Mouse (Mus musculus): Measurements from ENCODE around the gene Stub1. TPM values are rescaled to one million over a fixed set of nuclear protein-coding genes. Genes with fewer than 3 reads are reported as not detected.

Gene Stub1
- total and polyA plus RNA-seq, 3 experiments: 74.0 to 99.7 TPM; not detected in 1

DNA sequence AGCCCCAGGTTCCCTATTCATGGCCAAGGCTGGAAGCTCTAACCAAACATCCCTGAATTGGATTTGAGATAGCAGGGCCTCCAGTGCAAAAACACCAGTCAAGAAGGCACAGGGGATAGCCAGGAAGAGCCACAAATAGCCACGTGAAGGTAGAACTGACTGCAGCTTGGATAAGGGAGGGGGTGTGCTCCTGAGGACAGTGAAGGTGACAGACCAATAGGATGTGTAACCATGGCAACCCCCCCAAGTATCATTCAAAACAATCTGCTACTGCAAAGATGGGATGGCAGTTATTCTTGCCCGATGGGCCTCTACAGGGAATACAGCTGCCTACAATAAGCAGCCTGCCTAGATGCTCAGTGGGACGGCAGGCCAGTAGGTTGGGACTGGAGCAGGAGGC, 4.3 kb upstream of the Stub1 start:
- H3K79me2 ChIP-seq (ENCODE audit: control insufficient read depth, insufficient read depth, low read length, poor library complexity): peaks cover 20% of the 10 kb centered on the region
- H3K9me3 ChIP-seq (replicated peaks; ENCODE audit: insufficient read depth, low read length): no peaks in the 10 kb centered on the region
- H3K27me3 ChIP-seq (ENCODE audit: control insufficient read depth in 1 of 2, insufficient read depth in 2 of 2, low read length in 2 of 2): no peaks in the 10 kb centered on the region
- no peak overlapping the region for H3K9ac ChIP-seq (ENCODE audit: control insufficient read depth, low read depth, low read length, poor library complexity, severe bottlenecking)
- H3K4me3 ChIP-seq (ENCODE audit: control insufficient read depth in 1 of 2, insufficient read depth in 1 of 2, low read depth in 2 of 2, low read length in 2 of 2): no peak overlapping the region
- H3K4me1 ChIP-seq (ENCODE audit: control insufficient read depth in 1 of 2, insufficient read depth in 2 of 2, low read length in 2 of 2): peaks cover 2 to 8% of the 10 kb centered on the region in 2 experiments; a peak in 3 of 4 replicates
- no peak overlapping the region for H3K27ac ChIP-seq (ENCODE audit: control insufficient read depth, low read depth, low read length)
- no peak for DNase-seq (ENCODE audit: low read depth, low spot score)
- TF ChIP-seq ZC3H11A (IDR thresholded peaks at IDR 0.05; ENCODE audit: low read depth, low read length) (no peak), JUND (IDR thresholded peaks at IDR 0.05; ENCODE audit: low read depth, low read length) (no peak), MEF2A (IDR thresholded peaks at IDR 0.05; ENCODE audit: extremely low read depth, insufficient replicate concordance, low read depth, low read length, poor library complexity, severe bottlenecking) (no peak), CHD1 (IDR thresholded peaks at IDR 0.05; ENCODE audit: low read depth, low read length) (no peak), ETS1 (IDR thresholded peaks at IDR 0.05; ENCODE audit: low read depth, low read length) (no peak), POLR2A (IDR thresholded peaks at IDR 0.05; ENCODE audit: control insufficient read depth in 1 of 2, insufficient read depth in 1 of 2, low read depth in 1 of 2, low read length in 2 of 2, poor library complexity in 1 of 2) (no peak; a peak in 1 of 4 replicates), ZKSCAN1 (IDR thresholded peaks at IDR 0.05; ENCODE audit: low read depth, low read length) (no peak), TCF12 (IDR thresholded peaks at IDR 0.05; ENCODE audit: low read depth, low read length) (no peak), TAL1 (IDR thresholded peaks at IDR 0.05; ENCODE audit: low read length) (no peak), KAT2A (conservative IDR thresholded peaks at IDR 0.05; ENCODE audit: low read depth, low read length) (no peak), POLR2AphosphoS2 (IDR thresholded peaks at IDR 0.05; ENCODE audit: low read length) (no peak; the same call in 1 of the 2 replicates), TBP (IDR thresholded peaks at IDR 0.05; ENCODE audit: low read depth, low read length) (no peak), BHLHE40 (IDR thresholded peaks at IDR 0.05; ENCODE audit: borderline replicate concordance, low read depth, low read length) (no peak), GATA1 (IDR thresholded peaks at IDR 0.05; ENCODE audit: low read depth, low read length) (no peak)
- no peaks in the 10 kb centered on the region; a peak in 2 of 4 replicates for H3K36me3 ChIP-seq (ENCODE audit: control insufficient read depth in 1 of 2, insufficient read depth in 2 of 2, low read length in 2 of 2)

GRCm38 (mm10) chr17:25837076-25837410, 3.8 kb upstream of the Stub1 start, which contains the start of gene Rhbdl1:
Gene Rhbdl1, minus strand, starts transcription at chr17:25837295.
- TF ChIP-seq EP300 (IDR thresholded peaks at IDR 0.05; ENCODE audit: low read depth in 1 of 2, low read length in 2 of 2) (no peak), ELF1 (IDR thresholded peaks at IDR 0.05; ENCODE audit: low read depth, low read length) (no peak), POLR2A (IDR thresholded peaks at IDR 0.05; ENCODE audit: control insufficient read depth in 1 of 2, insufficient read depth in 1 of 2, low read depth in 1 of 2, low read length in 2 of 2, poor library complexity in 1 of 2) (no peak; a peak in 1 of 4 replicates), E2F4 (IDR thresholded peaks at IDR 0.05; ENCODE audit: borderline replicate concordance, low read depth, low read length) (no peak), MAFK (IDR thresholded peaks at IDR 0.05; ENCODE audit: borderline replicate concordance, low read depth, low read length) (no peak), MAZ (IDR thresholded peaks at IDR 0.05; ENCODE audit: low read depth, low read length) (no peak), RAD21 (IDR thresholded peaks at IDR 0.05; ENCODE audit: low read depth, low read length) (no peak), JUND (IDR thresholded peaks at IDR 0.05; ENCODE audit: low read depth, low read length) (no peak), TAL1 (IDR thresholded peaks at IDR 0.05; ENCODE audit: low read length) (no peak)
- H3K27ac ChIP-seq (ENCODE audit: control insufficient read depth, low read depth, low read length): no peak within 1 kb of the TSS
- peaks cover 24% of the 10 kb centered on the region for H3K79me2 ChIP-seq (ENCODE audit: control insufficient read depth, insufficient read depth, low read length, poor library complexity)
- DNase-seq (ENCODE audit: low read depth, low spot score): no peak
- H3K9me3 ChIP-seq (replicated peaks; ENCODE audit: insufficient read depth, low read length): no peaks in the 10 kb centered on the region
- H3K9ac ChIP-seq (ENCODE audit: control insufficient read depth, low read depth, low read length, poor library complexity, severe bottlenecking): no peak within 1 kb of the TSS
- peaks cover 2 to 8% of the 10 kb centered on the region in 2 experiments; a peak in 3 of 4 replicates for H3K4me1 ChIP-seq (ENCODE audit: control insufficient read depth in 1 of 2, insufficient read depth in 2 of 2, low read length in 2 of 2)
- H3K27me3 ChIP-seq (ENCODE audit: control insufficient read depth in 1 of 2, insufficient read depth in 2 of 2, low read length in 2 of 2): no peaks in the 10 kb centered on the region
- H3K4me3 ChIP-seq (ENCODE audit: control insufficient read depth in 1 of 2, insufficient read depth in 1 of 2, low read depth in 2 of 2, low read length in 2 of 2): no peak within 1 kb of the TSS
- H3K36me3 ChIP-seq (ENCODE audit: control insufficient read depth in 1 of 2, insufficient read depth in 2 of 2, low read length in 2 of 2): no peaks in the 10 kb centered on the region; a peak in 2 of 4 replicates
